Mouse (Mus musculus): Measurements from ENCODE around the gene Ift122.

DNA sequence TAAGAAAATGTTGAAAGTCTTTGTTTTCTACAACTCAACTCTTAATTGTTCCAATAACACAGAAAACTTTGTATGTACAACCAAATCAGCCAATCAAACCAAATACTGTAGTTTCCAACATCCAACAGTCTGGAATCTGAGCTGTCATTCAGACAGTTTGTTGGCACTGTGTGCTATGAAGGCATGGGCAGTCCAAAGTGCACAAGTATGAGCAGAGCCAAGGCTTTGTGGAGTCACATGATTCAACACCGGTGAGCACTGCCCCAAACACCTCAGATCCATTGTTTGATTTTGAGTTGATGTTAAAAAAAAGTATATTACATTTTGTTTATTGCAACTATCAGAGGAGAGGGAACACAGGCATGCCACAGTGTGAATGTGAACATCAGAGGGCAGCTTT lies 87.3 kb downstream of the Ift122 start:
- no peak for TF ChIP-seq CTCF (IDR thresholded peaks at IDR 0.05; ENCODE audit: extremely low read depth, insufficient read depth, insufficient read length, insufficient replicate concordance)
- no peak for TF ChIP-seq POLR2A (IDR thresholded peaks at IDR 0.05; ENCODE audit: low read depth, low read length)
